In the genomic region with DNA sequence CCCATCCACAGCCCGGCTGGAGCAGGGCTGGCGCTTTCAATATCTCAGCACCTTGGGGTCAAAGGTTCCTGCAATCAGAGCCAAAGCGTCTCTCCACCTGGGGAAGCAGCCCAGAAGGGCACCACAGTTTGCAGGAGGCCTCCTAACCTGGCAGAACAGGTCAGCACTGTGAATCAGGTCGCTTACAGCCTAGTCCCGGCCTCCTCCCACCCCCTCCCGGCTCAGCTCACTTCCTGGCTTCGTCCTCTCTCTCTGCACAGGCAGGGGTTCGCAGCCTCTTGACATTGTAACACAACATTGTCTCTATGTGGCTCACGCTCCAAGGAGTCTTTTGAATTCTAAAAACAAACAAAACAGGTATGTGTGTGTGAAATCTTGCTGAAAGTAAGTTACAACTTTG, we compare ENCODE assay signal across 9 mouse cellular contexts. TPM values are rescaled to one million over a fixed set of nuclear protein-coding genes. Genes with fewer than 3 reads are reported as not detected.
DNase-seq lines count a peak whose midpoint lies in the region; ATAC-seq and TF ChIP-seq lines count a peak whose summit lies in the region.
"Had no signal": no experiment of that assay in that cellular context is flagged by ENCODE, and none has a peak within 500 bp of the region (broad histone marks: within the 10 kb centered on the region; RNA-seq: fewer than 3 reads in every experiment).

No protein-coding gene starts in this region.

- H3K36me3 ChIP-seq in E14TG2a.4 (ENCODE audit: insufficient read depth, low read length) = peaks cover 62% of the 10 kb centered on the region
- H3K36me3 ChIP-seq in hindbrain, embryonic 13.5 days = peaks cover 40% of the 10 kb centered on the region
- peaks cover 3% of the 10 kb centered on the region for H3K36me3 ChIP-seq in limb, embryonic 11.5 days (ENCODE audit: control insufficient read depth, insufficient read depth, low read length)

- peak overlapping the region; percentile 61 for H3K4me3 ChIP-seq in E14TG2a.4 (replicated peaks; ENCODE audit: low read length)
- no peak overlapping the region for H3K4me3 ChIP-seq in hindbrain, embryonic 13.5 days
- H3K4me3 ChIP-seq in limb, embryonic 11.5 days (ENCODE audit: low read depth, low read length) = no peak overlapping the region

- ATAC-seq in hindbrain, embryonic 13.5 days (ENCODE audit: low FRiP score) = no peak
- ATAC-seq in limb, embryonic 11.5 days (ENCODE audit: insufficient number of reproducible peaks, low FRiP score, low TSS enrichment, low read depth) = no peak

- H3K27ac ChIP-seq in hindbrain, embryonic 13.5 days = peak overlapping the region; percentile 80
- peak overlapping the region; percentile 74 for H3K27ac ChIP-seq in limb, embryonic 11.5 days (replicated peaks; ENCODE audit: low read depth, low read length)

- no peaks in the 10 kb centered on the region for H3K9me3 ChIP-seq in E14TG2a.4 (ENCODE audit: low read length)
- H3K9me3 ChIP-seq in hindbrain, embryonic 13.5 days = no peaks in the 10 kb centered on the region
- H3K9me3 ChIP-seq in limb, embryonic 11.5 days (ENCODE audit: control insufficient read depth, low read length) = no peaks in the 10 kb centered on the region

- H3K27me3 ChIP-seq in E14TG2a.4 (ENCODE audit: insufficient read depth, low read length) = no peaks in the 10 kb centered on the region
- no peaks in the 10 kb centered on the region for H3K27me3 ChIP-seq in hindbrain, embryonic 13.5 days
- no peaks in the 10 kb centered on the region for H3K27me3 ChIP-seq in limb, embryonic 11.5 days (ENCODE audit: control insufficient read depth, insufficient read depth, low read length)

- 37% methylated on average over 9 of the region's 9 CpGs for WGBS in hindbrain, embryonic 13.5 days
- 21% methylated on average over 9 of the region's 9 CpGs for WGBS in limb, embryonic 11.5 days

- DNase-seq in embryo, embryonic 10 days (ENCODE audit: low spot score) = peak; percentile 25
- DNase-seq in embryo, embryonic 11 days = no peak
- no peak for DNase-seq in limb, embryonic 11.5 days (ENCODE audit: low spot score)
- no peak for DNase-seq in cerebellum, postnatal 14 days
- no peak for DNase-seq in thymus, postnatal 0 days (ENCODE audit: low spot score)
- no peak for DNase-seq in cerebellum, postnatal 25 days
- DNase-seq: thymus, postnatal 4 days had no signal

- H3K9ac ChIP-seq in hindbrain, embryonic 13.5 days = no peak overlapping the region
- no peak overlapping the region for H3K9ac ChIP-seq in limb, embryonic 11.5 days (ENCODE audit: low read length)

- no peak overlapping the region for H3K4me2 ChIP-seq in hindbrain, embryonic 13.5 days
- H3K4me2 ChIP-seq in limb, embryonic 11.5 days (ENCODE audit: low read depth, severe bottlenecking) = no peak overlapping the region

- H3K4me1 ChIP-seq in E14TG2a.4 (replicated peaks; ENCODE audit: low read depth, low read length) = peaks cover 99% of the 10 kb centered on the region
- H3K4me1 ChIP-seq in hindbrain, embryonic 13.5 days (replicated peaks) = peaks cover 84% of the 10 kb centered on the region
- H3K4me1 ChIP-seq in limb, embryonic 11.5 days (ENCODE audit: control insufficient read depth, insufficient read depth, low read length) = peaks cover 29% of the 10 kb centered on the region

- TF ChIP-seq CTCF in E14TG2a.4 (conservative IDR thresholded peaks at IDR 0.05; ENCODE audit: low read length) = no peak

RNA-seq across cellular contexts. Expression of a gene that starts 15.8 kb away (rescaled TPM):
- polyA plus RNA-seq in hindbrain, embryonic 13.5 days (2015; fragmentation: Nextera tagmentation; extraction: Ambion mirVana) = 31.3 and 31.8 TPM in 2 replicates
- 13.2 and 18.5 TPM in 2 replicates for polyA plus RNA-seq in limb, embryonic 11.5 days (2014; fragmentation: Nextera tagmentation; extraction: Ambion mirVana)
- 5.3 and 5.9 TPM in 2 replicates for polyA plus RNA-seq in thymus, postnatal 0 days (2015; fragmentation: Nextera tagmentation; extraction: Ambion mirVana)
